Mouse (Mus musculus): ENCODE results near the gene H2-K1.
"Not testable (repeated sequence)": the region's sequence is repeated elsewhere in the genome, so short reads cannot be mapped to it uniquely, and the experiment has no call there.

The H2-K1 gene

DNA sequence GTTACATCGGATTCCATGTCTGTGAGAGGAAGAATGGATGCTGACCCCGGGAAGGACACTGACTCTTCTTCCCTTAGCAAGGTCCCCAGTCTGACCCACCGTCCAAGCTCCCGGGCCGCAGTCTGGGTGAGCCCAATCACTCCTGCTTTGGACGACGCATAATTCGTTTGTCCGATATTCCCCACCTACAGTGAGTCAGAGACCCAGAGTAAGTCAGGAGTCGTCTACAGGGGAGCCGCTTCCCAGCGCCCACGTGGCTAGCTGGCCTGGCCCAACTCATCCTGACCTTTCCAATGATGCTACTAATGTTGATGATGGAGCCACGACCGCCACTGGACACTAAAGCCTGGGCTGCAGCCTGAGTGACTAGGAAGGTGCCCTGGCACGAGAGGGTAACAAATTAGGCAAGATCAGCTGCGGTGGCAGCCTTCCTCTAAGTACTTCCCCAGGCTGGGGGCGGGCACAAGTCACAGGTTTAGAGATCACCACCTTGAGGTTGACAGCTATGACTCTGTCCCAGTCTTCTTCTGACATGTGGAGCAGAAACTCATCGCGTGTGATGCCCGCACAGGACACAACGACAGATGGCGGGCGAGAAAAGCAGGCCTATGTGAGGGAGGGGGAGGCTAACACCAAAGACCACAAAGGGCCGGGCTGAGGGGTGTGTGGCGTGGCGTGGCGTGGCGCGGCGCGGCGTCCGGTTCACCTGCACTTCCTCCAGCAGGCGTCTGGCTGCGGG is 26.9 kb upstream of the H2-K1 start:
- peak; percentile 48 for DNase-seq

DNA sequence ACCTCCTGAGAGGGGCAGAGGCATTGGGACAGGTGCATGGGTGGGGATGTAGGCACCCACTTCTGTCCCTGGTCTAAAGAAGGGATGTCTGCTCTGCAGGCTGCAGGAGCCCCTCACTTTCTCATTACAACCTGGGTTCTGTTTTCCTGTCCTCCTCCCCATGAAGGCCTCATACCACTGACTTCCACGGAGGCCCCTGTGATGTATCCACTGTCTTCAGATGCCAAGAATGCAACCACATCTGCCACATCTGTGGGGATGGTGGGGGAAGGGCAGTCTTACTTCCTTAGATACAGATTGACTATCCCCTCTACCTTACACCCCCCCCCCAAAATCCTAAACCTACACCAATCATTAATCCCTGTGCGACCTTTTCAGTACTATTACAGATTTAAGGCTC is 26.1 kb upstream of the H2-K1 start:
- no peak for DNase-seq

DNA sequence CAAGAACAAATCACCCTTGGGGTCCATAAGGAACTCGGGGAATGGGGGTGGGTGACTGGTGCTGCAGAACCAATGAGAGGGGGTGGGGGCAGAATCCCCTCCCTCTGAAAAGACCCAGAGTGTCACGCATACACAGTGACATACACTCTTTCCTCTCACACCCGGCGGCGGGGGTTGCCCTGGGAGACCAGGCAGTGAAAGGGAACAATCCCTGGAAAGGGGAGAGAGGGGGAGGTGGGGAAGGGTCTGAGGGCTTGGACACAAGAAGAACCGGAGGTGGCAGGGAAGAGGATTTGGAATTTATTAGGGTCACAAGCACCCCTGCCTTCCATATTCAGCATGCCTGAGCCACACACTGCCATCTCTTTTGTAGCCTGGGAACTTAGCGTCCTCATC is 25.6 kb upstream of the H2-K1 start:
- DNase-seq: no peak

DNA sequence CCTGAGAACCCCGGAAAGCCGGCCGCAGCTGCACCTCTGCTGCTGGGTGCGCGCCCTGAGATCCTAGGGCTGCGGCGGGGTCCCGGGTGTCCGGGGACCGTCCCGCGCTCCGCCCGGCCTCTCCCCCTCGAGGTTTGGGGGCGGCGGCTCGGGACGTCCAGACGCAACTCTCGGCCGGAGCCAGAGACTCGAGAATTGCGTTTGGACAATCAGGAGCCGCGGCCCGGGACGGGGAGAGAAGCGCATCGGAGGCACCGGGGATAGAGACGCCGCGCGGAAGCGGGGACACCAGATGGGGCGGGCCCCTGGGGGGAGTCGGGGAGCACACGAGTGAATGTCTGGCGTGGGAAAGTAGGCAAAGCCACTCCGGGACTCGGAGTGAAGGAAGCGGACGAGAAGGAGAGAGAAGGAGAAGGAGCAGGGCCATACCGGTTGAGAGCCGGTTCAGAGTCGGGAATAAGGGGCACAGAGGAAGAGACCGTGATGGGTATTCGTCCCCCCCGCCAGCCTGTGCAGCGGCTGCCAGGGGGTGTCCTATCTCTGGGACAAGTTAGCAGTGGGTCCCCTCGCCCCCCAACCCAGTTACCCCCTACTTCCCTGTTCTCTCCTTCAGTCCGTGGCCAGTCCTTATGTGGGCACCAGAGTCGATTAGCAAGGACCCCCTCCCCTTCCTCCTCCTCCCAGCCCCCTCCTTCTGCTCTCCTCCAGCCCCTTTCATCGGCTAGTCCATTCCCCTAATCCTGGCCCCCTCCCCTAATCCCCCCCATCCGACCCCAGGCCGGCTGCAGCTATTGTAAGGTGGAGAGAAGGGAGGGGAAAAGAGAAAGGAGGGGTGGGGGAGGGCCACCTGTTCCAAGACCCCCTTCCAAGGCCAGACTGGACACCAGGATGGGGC is 25.0 kb upstream of the H2-K1 start:
- DNase-seq: no peak

DNA sequence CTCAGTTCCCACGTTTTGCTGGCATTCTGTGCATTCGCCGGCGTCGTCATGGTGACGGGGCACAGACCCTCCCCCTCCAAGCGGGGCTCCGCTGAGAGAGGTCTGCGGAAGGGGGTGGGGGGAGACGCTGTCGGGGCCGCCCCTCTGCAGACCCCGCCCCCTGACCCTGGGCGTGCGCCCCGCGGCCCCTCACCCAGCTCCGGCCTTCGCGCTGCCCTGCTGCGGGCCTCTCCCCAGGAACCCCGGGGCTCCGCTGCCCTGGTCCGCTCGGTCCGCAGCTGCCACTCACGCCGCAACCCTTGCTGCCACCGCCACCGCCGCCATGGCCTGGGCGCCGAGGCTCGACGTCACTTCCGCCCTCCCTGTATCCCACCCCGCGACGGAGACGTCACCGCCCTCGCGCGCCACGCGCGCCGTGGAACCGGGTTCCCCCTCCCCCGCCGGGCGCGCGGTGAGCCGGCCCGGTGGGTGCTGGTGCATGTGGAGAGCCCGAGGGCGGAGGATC is 24.2 kb upstream of the H2-K1 start, which contains the start of gene Ring1:
Gene Ring1, minus strand, starts transcription at position 364 of the 505 bp plus-strand sequence.
- peak; percentile 86 for DNase-seq

DNA sequence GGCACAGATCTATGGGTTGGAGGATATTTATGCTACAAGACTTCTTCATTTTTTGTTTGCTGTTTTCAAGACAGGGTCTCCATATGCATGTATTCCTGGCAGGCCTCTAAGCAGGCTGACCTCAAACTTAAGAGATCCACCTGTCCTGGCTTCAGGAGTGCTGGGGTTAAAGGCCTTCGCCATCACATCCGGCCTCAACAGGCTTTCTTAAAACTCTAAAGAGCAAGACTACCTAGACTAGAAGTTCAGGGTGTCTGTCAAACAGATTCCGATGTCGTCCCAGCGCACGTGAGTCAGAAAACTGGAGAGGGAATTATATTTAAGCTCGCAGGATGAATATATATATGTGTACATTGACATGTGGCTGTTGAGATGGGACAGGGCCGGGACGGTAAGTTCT is 23.5 kb upstream of the H2-K1 start:
- DNase-seq: no peak

DNA sequence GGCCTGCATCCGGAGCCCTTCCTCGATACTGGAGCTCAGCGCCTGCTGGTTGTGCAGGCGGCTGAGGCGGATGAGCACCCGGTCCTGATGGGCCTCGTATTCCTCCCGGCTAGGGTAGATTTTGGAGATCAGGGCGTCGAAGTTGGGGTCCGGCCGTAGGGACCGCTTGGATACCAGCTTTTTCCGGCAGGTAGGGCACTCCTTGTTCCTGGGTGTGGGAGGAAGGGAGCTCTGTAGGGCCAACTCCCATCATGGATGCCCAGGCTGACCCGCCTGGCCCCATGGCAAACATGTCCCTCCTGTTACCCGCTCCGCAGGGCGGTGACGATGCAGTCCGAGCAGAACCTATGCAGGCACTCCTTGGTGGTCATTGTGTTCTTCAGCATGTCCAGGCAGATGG is 22.8 kb upstream of the H2-K1 start:
- DNase-seq: no peak

DNA sequence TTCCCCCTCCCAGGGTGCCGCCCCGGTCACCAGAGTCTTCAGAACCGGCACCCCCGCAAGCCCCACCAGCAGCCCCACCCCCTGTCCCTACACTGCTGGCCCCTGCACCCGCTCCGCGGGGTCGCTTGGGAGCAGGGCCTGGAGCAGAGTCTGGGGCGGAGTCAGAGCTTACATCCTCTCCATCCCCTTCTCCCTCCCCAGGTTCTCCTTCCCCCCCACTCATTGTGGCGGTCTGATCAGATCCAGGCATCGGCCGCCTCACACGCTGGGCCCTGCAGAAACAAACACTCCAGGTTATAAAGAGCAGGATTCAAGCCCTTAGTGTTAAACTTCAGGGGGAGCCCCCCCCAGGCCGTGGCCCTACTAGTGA is 22.3 kb upstream of the H2-K1 start:
- DNase-seq: no peak

DNA sequence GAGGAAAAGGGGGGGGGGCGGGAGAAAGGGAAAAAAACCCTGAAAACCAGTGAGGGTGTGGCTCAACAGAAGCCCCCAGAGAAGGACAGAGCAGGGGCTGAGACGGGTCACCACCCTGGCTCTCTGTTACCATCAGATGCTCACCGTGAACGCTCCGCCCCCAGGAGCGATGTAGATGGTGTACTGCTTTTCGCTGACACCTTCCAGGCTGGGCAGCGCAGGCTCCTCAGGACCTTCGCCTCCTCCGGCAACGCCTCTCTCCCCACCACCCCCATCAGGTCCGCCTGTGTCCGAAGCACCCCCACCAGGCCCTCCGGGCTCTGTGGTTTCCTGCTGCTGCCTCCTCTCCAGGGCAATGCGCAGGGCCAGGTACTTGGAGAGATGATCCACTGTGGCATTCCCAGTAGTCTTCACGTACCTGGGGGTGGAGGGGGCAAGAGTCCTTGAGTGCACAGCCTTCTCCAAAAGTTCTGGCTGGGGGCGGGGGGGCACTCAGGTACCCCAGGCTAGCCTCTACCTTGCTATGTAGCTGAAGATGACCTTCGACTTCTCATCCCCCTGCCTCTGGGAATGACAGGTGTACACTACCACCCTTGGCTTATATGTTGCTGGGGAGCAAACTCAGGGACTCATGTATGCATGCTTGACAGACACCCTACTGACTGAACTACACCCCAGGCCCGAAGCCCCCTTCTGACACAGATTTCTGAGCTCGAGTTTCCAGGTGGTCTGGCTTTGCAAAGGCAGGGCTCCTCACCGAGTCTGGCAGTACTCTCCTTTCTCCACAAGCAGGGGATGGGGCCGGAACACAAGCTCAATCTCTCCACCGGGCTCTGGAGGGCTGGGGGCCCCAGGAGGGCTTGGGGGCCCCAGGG is 21.6 kb upstream of the H2-K1 start:
- DNase-seq: no peak

DNA sequence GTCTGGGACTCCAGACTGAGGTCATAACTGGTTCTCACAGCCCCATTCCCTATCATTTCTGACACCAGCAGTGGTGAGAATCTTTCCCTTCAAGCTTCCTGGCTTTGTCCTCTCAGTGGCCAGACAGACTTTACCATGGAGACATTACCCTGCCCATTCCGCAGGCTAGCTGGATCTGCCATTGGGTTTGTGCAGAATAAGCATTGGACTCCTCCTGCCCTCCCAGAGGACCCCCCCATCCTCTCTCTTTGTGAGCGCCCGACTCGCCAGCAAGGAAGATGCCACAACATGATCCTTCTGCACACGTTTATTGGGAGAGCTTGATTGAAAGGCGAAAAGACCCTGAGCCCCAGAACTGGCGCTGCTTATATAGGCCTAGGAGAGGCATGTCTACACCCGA is 13.3 kb upstream of the H2-K1 start:
- no peak for DNase-seq

DNA sequence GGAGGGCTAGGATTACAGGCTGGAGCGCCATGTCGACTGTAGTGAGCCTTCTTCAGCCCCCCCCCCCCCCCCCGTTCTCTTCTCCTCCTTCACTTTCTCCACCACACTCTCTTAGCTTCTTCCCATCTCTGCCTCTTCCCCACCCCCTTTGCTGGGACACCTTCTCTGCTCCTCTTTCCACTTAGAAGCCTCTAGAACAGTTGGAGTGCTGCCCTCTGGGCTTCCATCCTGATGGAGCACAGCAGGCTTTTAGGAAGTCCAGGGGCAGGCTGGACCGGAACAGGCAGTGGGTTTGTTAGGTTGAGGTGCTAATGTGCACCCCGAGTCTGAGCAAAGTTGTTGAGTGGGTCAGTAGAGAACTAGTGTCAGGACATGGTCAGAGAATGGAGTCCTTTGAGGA is 10.0 kb upstream of the H2-K1 start:
- DNase-seq: no peak

DNA sequence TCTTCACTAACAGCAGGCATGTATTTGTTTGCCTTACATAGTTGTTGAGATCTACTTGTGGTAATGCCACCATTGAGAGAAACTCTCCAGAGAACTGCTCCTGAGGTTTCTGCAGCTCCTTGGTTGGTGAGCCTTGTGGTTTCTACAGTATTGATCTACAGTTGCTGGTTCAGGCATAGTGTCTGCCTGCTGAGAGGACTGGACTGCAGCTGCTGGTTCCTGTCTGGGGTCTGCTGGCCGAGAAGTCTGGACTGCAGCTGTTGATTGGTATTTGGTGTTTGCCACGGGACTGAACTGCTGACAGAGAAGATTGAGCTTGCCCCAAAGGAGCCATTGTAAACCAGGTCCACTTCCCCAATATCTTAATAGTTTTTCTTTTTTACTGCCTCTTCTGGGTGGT is 6.4 kb upstream of the H2-K1 start:
- no peak for DNase-seq

DNA sequence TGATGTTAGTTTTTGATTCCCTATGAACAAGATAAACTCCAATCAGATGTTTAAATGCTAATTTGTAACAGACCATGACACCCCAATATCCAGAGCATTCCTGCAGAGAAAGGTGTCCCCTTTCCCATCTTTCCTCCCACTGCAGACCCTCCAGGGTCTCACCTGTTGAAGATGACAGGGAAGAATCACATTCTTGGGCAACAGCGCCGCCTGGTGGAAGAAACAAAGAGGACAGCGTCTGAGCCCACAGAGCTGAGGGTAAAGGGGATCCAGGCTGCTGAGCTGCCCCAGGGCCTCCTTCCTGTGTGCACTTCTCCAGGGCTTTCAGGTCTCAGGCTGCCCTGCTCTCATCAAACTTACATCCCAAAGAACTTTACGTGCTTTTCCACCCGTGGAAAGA is 3.3 kb upstream of the H2-K1 start:
- no peak for DNase-seq

DNA sequence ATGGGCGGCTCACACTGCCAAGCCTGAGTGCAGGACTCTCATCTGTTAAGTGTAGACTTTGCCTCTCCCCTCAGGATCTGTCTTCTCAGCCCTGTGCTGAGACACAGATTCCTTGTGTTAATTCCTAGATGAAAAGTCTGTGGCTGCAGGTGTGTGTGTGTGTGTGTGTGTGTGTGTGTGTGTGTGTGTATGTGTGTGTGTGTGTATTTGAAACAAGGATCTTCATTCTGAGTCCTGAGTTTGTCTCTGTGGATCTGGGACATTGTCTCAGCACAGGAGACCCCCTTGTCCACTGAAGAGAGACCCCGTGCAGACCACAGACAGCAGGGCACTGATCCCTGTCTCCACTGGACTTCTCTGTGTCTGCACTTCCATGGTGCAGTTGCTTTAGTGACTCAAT is 649 bp upstream of the H2-K1 start:
- not testable (repeated sequence) for DNase-seq

DNA sequence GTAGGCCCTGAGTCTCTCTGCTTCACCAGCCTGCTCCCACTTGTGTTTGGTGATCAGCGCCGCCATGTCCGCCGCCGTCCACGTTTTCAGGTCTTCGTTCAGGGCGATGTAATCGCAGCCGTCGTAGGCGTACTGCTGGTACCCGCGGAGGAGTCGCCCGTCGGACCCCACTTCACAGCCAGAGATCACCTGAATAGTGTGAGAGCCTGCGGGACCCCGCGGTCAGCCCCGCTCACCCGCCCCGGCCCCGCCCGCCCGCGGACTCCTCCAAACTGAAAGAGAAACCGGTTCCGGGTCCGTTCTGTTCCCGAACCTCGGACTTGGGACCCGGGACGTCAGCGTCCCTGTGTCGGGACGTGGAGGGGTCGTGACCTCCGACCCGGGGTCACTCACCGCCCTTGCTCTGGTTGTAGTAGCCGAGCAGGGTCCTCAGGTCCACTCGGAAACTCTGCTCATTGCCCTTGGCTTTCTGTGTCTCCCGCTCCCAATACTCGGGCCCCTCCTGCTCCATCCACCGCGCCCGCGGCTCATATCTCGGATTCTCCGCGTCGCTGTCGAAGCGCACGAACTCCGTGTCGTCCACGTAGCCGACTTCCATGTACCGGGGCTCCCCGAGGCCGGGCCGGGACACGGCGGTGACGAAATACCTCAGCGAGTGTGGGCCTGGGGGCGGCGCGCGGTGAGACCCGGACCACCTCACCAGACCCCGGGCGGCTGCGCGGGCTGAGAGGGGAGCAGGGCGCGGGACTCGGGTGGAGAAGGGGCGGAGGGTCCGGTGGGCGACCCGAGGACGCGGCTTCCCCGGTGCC is 602 bp downstream of the H2-K1 start:
- DNase-seq: no peak

DNA sequence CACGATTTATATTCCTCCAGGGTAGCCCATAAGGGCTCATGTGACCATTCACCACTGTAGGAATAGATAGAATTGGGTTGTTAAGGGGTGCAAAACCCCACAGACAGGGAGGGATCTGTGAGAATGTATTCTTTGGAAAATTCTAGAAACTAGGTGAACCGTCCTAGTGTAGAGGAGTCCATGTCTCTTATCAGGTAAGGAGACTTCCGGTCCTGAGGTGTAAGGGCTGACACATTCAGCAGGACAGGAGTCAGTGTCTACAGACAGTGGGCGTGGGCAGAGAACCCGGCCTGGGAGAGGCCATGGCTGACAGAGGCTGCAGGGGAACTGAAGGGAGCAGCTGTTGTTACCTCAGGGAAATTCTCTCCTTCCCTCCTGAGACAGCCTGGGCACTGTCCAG is 1.4 kb downstream of the H2-K1 start:
- DNase-seq: not testable (repeated sequence)

DNA sequence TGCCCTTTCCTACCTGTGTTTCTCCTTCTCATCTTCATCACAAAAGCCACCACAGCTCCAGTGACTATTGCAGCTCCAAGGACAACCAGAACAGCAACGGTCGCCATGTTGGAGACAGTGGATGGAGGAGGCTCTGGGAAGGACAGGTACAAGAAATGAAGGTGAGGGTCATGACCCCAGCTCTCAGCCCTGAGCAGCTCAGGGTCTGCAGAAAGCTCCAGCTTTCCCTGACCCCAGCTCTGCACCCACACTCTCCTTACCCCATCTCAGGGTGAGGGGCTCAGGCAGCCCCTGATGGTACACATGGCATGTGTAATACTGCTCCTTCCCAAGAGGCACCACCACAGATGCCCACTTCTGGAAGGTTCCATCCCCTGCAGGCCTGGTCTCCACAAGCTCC is 3.1 kb downstream of the H2-K1 start:
- not testable (repeated sequence) for DNase-seq

DNA sequence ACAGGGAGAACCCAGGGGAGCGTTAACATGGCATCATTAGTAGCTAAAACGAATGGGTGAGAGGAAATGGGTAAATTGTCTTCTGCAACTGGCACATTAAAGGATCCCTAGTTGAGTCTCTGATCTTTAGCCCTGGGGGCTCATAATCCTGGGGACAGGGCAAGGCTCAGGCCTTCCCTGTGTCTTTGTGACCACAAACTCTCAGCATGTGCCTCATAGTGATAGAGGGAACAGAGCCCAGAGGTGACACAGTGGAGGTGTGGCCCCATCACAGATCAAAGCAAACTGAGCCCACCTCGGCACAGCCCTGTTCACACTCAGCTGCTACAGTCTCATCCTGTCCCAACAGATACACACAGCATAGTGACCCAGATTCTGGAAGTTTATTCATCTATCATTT is 4.5 kb downstream of the H2-K1 start:
- DNase-seq: no peak

DNA sequence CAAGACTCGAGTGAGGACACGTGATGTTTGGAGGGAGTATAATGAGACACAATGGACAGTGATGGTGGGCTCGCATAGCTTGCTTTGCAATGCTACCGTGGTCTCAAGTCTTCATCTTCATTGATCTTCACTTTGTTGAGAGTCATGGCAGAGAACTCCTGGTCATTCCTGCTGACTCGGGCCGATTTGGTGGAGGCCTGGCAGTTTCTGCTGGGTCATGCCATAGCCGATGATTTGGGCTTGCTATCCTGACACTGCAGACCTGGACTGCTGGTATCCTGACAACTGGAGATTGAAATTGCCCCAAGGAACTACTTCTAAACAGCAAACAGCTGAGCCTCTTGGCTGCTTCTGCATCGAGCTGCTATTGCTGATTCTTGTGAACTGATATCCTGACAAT is 5.2 kb downstream of the H2-K1 start:
- DNase-seq: no peak

DNA sequence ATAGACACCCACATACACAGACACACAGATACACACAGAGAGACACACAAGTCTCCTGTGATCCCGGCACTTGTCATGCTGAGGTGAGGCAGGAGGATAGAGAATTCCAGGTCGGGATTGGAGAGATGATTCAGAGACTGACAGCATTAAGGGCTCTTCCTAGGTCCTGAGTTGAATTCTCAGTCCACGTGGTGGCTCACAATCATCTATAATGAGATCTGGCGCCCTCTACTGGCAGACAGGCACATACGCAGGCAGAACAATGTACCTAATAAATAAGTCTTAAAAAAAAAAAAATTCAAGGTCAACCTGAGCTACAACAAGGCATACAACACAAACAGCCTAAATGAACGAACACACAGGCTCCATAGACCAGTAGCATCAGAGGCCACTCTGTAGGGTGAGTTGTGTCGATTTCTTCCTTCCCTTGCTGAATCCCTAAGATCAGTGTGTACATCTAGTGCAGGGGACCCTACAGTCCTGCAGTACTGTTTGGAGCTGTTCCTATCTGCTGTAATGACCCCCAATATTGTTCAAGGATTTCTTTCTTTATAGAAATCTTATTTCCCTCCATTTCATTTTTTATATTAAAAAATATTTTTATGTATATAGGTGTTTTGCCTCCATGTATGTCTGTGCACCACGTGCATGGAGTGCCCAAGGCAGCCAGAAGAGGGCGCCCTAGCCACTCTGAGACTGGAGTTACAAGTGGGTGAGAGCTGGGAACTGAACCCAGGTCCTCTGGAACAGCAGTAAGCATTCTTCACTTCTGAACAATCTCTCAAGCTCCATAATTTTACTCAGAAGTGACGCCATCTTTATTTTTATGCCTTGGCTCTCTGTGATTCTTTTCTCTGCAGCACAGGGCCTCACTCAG is 8.1 kb downstream of the H2-K1 start:
- DNase-seq: no peak

DNA sequence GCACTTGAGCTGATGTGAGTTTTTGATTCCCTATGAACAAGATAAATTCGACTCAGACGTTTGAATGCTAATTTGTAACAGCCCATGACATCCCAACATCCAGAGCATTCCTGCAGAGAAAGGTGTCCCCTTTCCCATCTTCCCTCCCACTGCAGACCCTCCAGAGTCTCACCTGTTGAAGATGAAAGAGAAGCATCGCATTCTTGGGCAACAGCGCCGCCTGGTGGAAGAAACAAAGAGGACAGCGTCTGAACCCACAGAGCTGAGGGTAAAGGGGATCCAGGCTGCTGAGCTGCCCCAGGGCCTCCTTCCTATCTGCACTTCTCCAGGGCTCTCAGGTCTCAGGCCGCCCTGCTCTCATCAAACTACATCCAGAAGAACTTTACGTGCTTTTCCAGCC is 18.0 kb downstream of the H2-K1 start:
- DNase-seq: not testable (repeated sequence)
